ENCODE assay signal across 16 mouse cellular contexts in the genomic region with DNA sequence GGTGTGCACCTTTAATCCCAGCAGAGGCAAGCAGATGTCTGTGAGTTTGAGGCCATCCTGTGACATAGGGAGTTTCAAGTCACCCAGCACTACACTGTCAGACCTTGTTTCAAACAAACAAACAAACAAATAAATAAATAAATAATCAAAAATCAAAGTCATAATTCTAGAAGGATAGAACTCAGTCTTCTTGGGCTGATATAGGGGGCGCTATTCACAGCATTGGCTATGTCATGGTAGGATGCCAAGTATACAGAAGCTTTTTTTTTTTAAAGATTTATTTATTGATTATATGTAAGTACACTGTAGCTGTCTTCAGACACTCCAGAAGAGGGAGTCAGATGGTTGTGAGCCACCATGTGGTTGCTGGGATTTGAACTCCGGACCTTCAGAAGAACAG. TPM values are rescaled to one million over a fixed set of nuclear protein-coding genes. Genes with fewer than 3 reads are reported as not detected.
DNase-seq lines count a peak whose midpoint lies in the region; ATAC-seq and TF ChIP-seq lines count a peak whose summit lies in the region.
"Not testable (repeated sequence)": the region's sequence is repeated elsewhere in the genome, so short reads cannot be mapped to it uniquely, and the experiment has no call there.
"Had no signal": no experiment of that assay in that cellular context is flagged by ENCODE, and none has a peak within 500 bp of the region (broad histone marks: within the 10 kb centered on the region; RNA-seq: fewer than 3 reads in every experiment).

No protein-coding gene starts in this region.

- H3K27ac ChIP-seq in MEL (ENCODE audit: control insufficient read depth, low read depth, low read length); heart, postnatal 0 days (ENCODE audit: low read depth); kidney, postnatal 0 days; liver, postnatal 0 days (ENCODE audit: low read depth): not testable (repeated sequence)

- not testable (repeated sequence) for H3K9ac ChIP-seq in MEL (ENCODE audit: control insufficient read depth, low read depth, low read length, poor library complexity, severe bottlenecking); heart, postnatal 0 days (replicated peaks; ENCODE audit: low read depth, low read length); kidney, postnatal 0 days (ENCODE audit: low read depth, low read length); liver, postnatal 0 days (replicated peaks)

- not testable (repeated sequence) for TF ChIP-seq EP300 in MEL (IDR thresholded peaks at IDR 0.05; ENCODE audit: low read depth in 1 of 2, low read length in 2 of 2); heart, postnatal 0 days (IDR thresholded peaks at IDR 0.05; ENCODE audit: low read depth); liver, postnatal 0 days (IDR thresholded peaks at IDR 0.05; ENCODE audit: low read depth)

- peak; percentile 57 for DNase-seq in CD4-positive, CD25-positive, alpha-beta regulatory T cell, adult 2 months (ENCODE audit: low read depth, low spot score)
- DNase-seq in MEL (ENCODE audit: low read depth, low spot score): peak; percentile 30
- not testable (repeated sequence) for DNase-seq in heart, postnatal 0 days (ENCODE audit: low spot score); kidney, postnatal 0 days (ENCODE audit: low spot score); liver, postnatal 0 days
- DNase-seq in splenic B cell, adult 2 months (ENCODE audit: low read depth, low spot score): peak; percentile 41

- not testable (repeated sequence) for H3K4me2 ChIP-seq in heart, postnatal 0 days (ENCODE audit: low read depth, low read length); kidney, postnatal 0 days (ENCODE audit: low read length); liver, postnatal 0 days (ENCODE audit: low read depth, low read length)

- peaks cover 3 to 11% of the 10 kb centered on the region in 2 experiments; a peak in 3 of 4 replicates for H3K4me1 ChIP-seq in MEL (ENCODE audit: control insufficient read depth in 1 of 2, insufficient read depth in 2 of 2, low read length in 2 of 2)
- peaks cover 14% of the 10 kb centered on the region; the same call in 1 of the 2 replicates for H3K4me1 ChIP-seq in heart, postnatal 0 days (ENCODE audit: control insufficient read depth, insufficient read depth)
- H3K4me1 ChIP-seq in kidney, postnatal 0 days (replicated peaks; ENCODE audit: insufficient read depth, low read length): 0 out of 2 replicates have a peak, but pooled peaks cover 11% of the 10 kb centered on the region
- peaks cover 39% of the 10 kb centered on the region for H3K4me1 ChIP-seq in liver, postnatal 0 days (ENCODE audit: insufficient read depth)

- H3K9me3 ChIP-seq in MEL (replicated peaks; ENCODE audit: insufficient read depth, low read length); heart, postnatal 0 days (replicated peaks; ENCODE audit: control insufficient read depth, low read length); kidney, postnatal 0 days (replicated peaks; ENCODE audit: low read length); liver, postnatal 0 days (ENCODE audit: low read length): not testable (repeated sequence)

- TF ChIP-seq POLR2A in MEL (IDR thresholded peaks at IDR 0.05; ENCODE audit: control insufficient read depth in 1 of 2, insufficient read depth in 1 of 2, low read depth in 1 of 2, low read length in 2 of 2, poor library complexity in 1 of 2): not testable (repeated sequence)

- WGBS in heart, postnatal 0 days: 78% methylated on average over 2 of the region's 2 CpGs
- 83% methylated on average over 2 of the region's 2 CpGs for WGBS in kidney, postnatal 0 days
- 85% methylated on average over 2 of the region's 2 CpGs for WGBS in liver, postnatal 0 days (ENCODE audit: insufficient replicate concordance)

- ATAC-seq in heart, postnatal 0 days (ENCODE audit: insufficient read depth, low read depth); kidney, postnatal 0 days (replicated peaks; ENCODE audit: low FRiP score, low read depth); liver, postnatal 0 days: not testable (repeated sequence)

- not testable (repeated sequence) for H3K36me3 ChIP-seq in MEL (ENCODE audit: control insufficient read depth in 1 of 2, insufficient read depth in 2 of 2, low read length in 2 of 2); heart, postnatal 0 days (replicated peaks; ENCODE audit: control insufficient read depth, insufficient read depth, low read length); kidney, postnatal 0 days (ENCODE audit: insufficient read depth, low read length); liver, postnatal 0 days (replicated peaks; ENCODE audit: insufficient read depth, low read length); splenic B cell, adult 2 months (ENCODE audit: control insufficient read depth, insufficient read depth, low read length, poor library complexity, severe bottlenecking)

- H3K27me3 ChIP-seq in MEL (ENCODE audit: control insufficient read depth in 1 of 2, insufficient read depth in 2 of 2, low read length in 2 of 2); kidney, postnatal 0 days (ENCODE audit: insufficient read depth, low read length); splenic B cell, adult 2 months (ENCODE audit: control insufficient read depth, insufficient read depth, low read length, poor library complexity, severe bottlenecking): not testable (repeated sequence)
- peaks cover 28% of the 10 kb centered on the region for H3K27me3 ChIP-seq in heart, postnatal 0 days (ENCODE audit: control insufficient read depth, insufficient read depth, low read length)
- peaks cover 18% of the 10 kb centered on the region for H3K27me3 ChIP-seq in liver, postnatal 0 days (ENCODE audit: insufficient read depth, low read length)

- TF ChIP-seq RAD21 in MEL (IDR thresholded peaks at IDR 0.05; ENCODE audit: low read depth, low read length): not testable (repeated sequence)

- TF ChIP-seq CTCF in MEL (IDR thresholded peaks at IDR 0.05 in 2 of 3, conservative IDR thresholded peaks at IDR 0.05 in 1 of 3; ENCODE audit: control insufficient read depth in 1 of 3, insufficient read depth in 1 of 3, low read depth in 2 of 3, low read length in 3 of 3, poor library complexity in 1 of 3, severe bottlenecking in 1 of 3): peak; percentile 11 to 41 (median 15); a peak in 3 of 6 replicates
- TF ChIP-seq CTCF in heart, postnatal 0 days (IDR thresholded peaks at IDR 0.05; ENCODE audit: low read depth): 0 out of 2 replicates have a peak, but pooled peaks have one; percentile 2
- 0 out of 2 replicates have a peak, but pooled peaks have one; percentile 25 for TF ChIP-seq CTCF in kidney, postnatal 0 days (IDR thresholded peaks at IDR 0.05; ENCODE audit: low read depth)
- peak; percentile 38 for TF ChIP-seq CTCF in liver, postnatal 0 days (IDR thresholded peaks at IDR 0.05; ENCODE audit: low read depth)

- H3K4me3 ChIP-seq in MEL (ENCODE audit: control insufficient read depth in 1 of 2, insufficient read depth in 1 of 2, low read depth in 2 of 2, low read length in 2 of 2); heart, postnatal 0 days (ENCODE audit: low read depth, low read length); kidney, postnatal 0 days (replicated peaks; ENCODE audit: low read depth, low read length); liver, postnatal 0 days (ENCODE audit: low read depth, low read length): not testable (repeated sequence)

- H3K79me2 ChIP-seq in MEL (ENCODE audit: control insufficient read depth, insufficient read depth, low read length, poor library complexity): not testable (repeated sequence)

RNA-seq across cellular contexts. Expression of gene Tmem63a, which starts 3.4 kb away (rescaled TPM):
- total RNA-seq in MEL (2012; rRNA removed): 7.5 and 7.7 TPM in 2 replicates
- polyA plus RNA-seq in MEL (2012; ENCODE audit: insufficient read depth in 1 of 2, insufficient read length in 2 of 2, low read depth in 1 of 2, low replicate concordance in 2 of 2, missing spikeins in 1 of 2): 10 to 100 TPM in 1 of 2 experiments, not detected in 1; 12.8 TPM
- 17.2 and 30.5 TPM in 2 replicates for total RNA-seq in heart, postnatal 0 days (2014; rRNA removed; ENCODE audit: low replicate concordance)
- 8.5 and 9.6 TPM in 2 replicates for polyA plus RNA-seq in heart, postnatal 0 days (2015; fragmentation: Nextera tagmentation; extraction: Ambion mirVana)
- polyA plus RNA-seq in kidney, postnatal 0 days (2015; fragmentation: Nextera tagmentation; extraction: Ambion mirVana): 10.6 and 14.8 TPM in 2 replicates
- 6.3 and 7.4 TPM in 2 replicates for polyA plus RNA-seq in liver, postnatal 0 days (2015; fragmentation: Nextera tagmentation; extraction: Ambion mirVana)

RNA-seq across cellular contexts. Expression of gene Lefty1, which starts 4.0 kb away (rescaled TPM):
- 3.5 and 6.4 TPM in 2 replicates for total RNA-seq in MEL (2012; rRNA removed)
- polyA plus RNA-seq in MEL (2012; ENCODE audit: insufficient read depth in 1 of 2, insufficient read length in 2 of 2, low read depth in 1 of 2, low replicate concordance in 2 of 2, missing spikeins in 1 of 2): 1 to 10 TPM in 1 of 2 experiments, not detected in 1; 5.1 TPM
- 1.2 and 1.3 TPM in 2 replicates for total RNA-seq in heart, postnatal 0 days (2014; rRNA removed; ENCODE audit: low replicate concordance)
- 1.6 and 1.7 TPM in 2 replicates for polyA plus RNA-seq in heart, postnatal 0 days (2015; fragmentation: Nextera tagmentation; extraction: Ambion mirVana)
- polyA plus RNA-seq in kidney, postnatal 0 days (2015; fragmentation: Nextera tagmentation; extraction: Ambion mirVana): 1.5 and 1.6 TPM in 2 replicates
- 1.6 and 2.2 TPM in 2 replicates for polyA plus RNA-seq in liver, postnatal 0 days (2015; fragmentation: Nextera tagmentation; extraction: Ambion mirVana)
- total RNA-seq: CH12.LX; hindbrain, postnatal 0 days had no signal
- polyA plus RNA-seq: forebrain, embryonic 13.5 days had no signal

RNA-seq across cellular contexts. Expression of gene Pycr2, which starts 34.7 kb away (rescaled TPM):
- total RNA-seq in MEL (2012; rRNA removed): 128 and 183 TPM in 2 replicates
- polyA plus RNA-seq in MEL (2012; ENCODE audit: insufficient read depth in 1 of 2, insufficient read length in 2 of 2, low read depth in 1 of 2, low replicate concordance in 2 of 2, missing spikeins in 1 of 2): 100 to 1,000 TPM in 1 of 2 experiments, not detected in 1; 125 TPM
- total RNA-seq in heart, postnatal 0 days (2014; rRNA removed; ENCODE audit: low replicate concordance): 33.0 and 36.4 TPM in 2 replicates
- polyA plus RNA-seq in heart, postnatal 0 days (2015; fragmentation: Nextera tagmentation; extraction: Ambion mirVana): 34.1 and 35.5 TPM in 2 replicates
- 72.6 and 76.5 TPM in 2 replicates for polyA plus RNA-seq in kidney, postnatal 0 days (2015; fragmentation: Nextera tagmentation; extraction: Ambion mirVana)
- 33.3 and 43.4 TPM in 2 replicates for polyA plus RNA-seq in liver, postnatal 0 days (2015; fragmentation: Nextera tagmentation; extraction: Ambion mirVana)

RNA-seq across cellular contexts. Expression of gene Lefty2, which starts 45.9 kb away (rescaled TPM):
- total RNA-seq in MEL (2012; rRNA removed): not detected in 2 replicates
- not detected for polyA plus RNA-seq in MEL (2012; ENCODE audit: insufficient read depth in 1 of 2, insufficient read length in 2 of 2, low read depth in 1 of 2, low replicate concordance in 2 of 2, missing spikeins in 1 of 2)
- total RNA-seq in heart, postnatal 0 days (2014; rRNA removed; ENCODE audit: low replicate concordance): not detected in 2 replicates
- polyA plus RNA-seq in heart, postnatal 0 days (2015; fragmentation: Nextera tagmentation; extraction: Ambion mirVana): 0.05 and 0.07 TPM in 2 replicates
- polyA plus RNA-seq in kidney, postnatal 0 days (2015; fragmentation: Nextera tagmentation; extraction: Ambion mirVana): 0.09 and 0.39 TPM in 2 replicates
- not detected in 2 replicates for polyA plus RNA-seq in liver, postnatal 0 days (2015; fragmentation: Nextera tagmentation; extraction: Ambion mirVana)
- total RNA-seq: CH12.LX; gastrocnemius, adult 18-20 months; gastrocnemius, postnatal 14 days; gastrocnemius, postnatal 4 days; heart, postnatal 4 days had no signal
- polyA plus RNA-seq: embryonic facial prominence, embryonic 11.5 days; forebrain, embryonic 10.5 days; hindbrain, embryonic 11.5 days had no signal
